Mouse (Mus musculus): ENCODE measurements at regions not wholly inside any gene's neighbourhood (a gene's known extent, or its start where the extent isn't known, plus 50 kb on each side); places are given as distances from the start of the nearest gene placed in this dataset.

DNA sequence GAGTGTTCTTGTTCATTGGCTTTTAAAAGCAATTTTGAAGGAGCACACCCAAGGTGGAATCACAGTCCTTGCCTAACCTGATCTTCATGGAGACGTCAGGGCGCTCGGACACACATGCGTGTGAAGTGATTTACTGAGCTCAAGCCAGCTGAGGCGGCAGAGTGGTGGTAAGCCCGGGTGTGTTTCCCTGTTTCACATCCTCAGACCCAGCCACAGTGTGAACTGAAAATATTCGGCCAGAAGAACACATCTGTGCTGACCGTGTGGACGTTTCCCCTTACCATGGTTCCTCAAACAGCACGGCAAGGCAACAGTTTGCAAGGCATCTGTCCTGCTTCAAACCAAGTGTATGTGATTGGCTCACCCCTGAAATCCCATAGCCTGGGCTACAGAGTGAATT, 288.2 kb downstream of the Hlx start:
- TF ChIP-seq POLR2A (IDR thresholded peaks at IDR 0.05; ENCODE audit: extremely low read depth, insufficient read depth, low read length) (no peak), CTCF (IDR thresholded peaks at IDR 0.05; ENCODE audit: extremely low read depth, insufficient read depth, low read length) (no peak)

Data from cortical plate, adult 2 months (tissue).